Mouse (Mus musculus) kidney, adult 8-10 months (tissue): ENCODE data around the gene Khnyn.
A peak's percentile ranks its signal among the peaks of the same experiment; 100 is the strongest.

ENCODE experiments used
- DNase-seq, 2 experiments: peaks; one replicate each; pipeline ENCODE4 v3.0.0; 2022

Khnyn gene

GRCm38 (mm10) chr14:55922475-55923232 lies 37.9 kb downstream of the Khnyn start:
- DNase-seq: no peak

GRCm38 (mm10) chr14:55926847-55927246 lies 42.1 kb downstream of the Khnyn start:
- no peak for DNase-seq

- no peak for DNase-seq
These were observed 44.7 kb downstream of the Khnyn start for GRCm38 (mm10) chr14:55929263-55929997.

GRCm38 (mm10) chr14:55933586-55933985 lies 48.8 kb downstream of the Khnyn start:
- DNase-seq: peak; percentile 22

GRCm38 (mm10) chr14:55940070-55940800 lies 55.5 kb downstream of the Khnyn start:
- DNase-seq: no peak

GRCm38 (mm10) chr14:55943601-55944000 lies 58.9 kb downstream of the Khnyn start:
- DNase-seq: no peak

- no peak for DNase-seq
These were observed 59.8 kb downstream of the Khnyn start, which contains the start of gene Cma1 for GRCm38 (mm10) chr14:55944575-55944974. Gene Cma1 (minus strand): TSS chr14:55944675.

GRCm38 (mm10) chr14:55946269-55946969 lies 61.7 kb downstream of the Khnyn start:
- no peak for DNase-seq
